Mouse (Mus musculus) heart, postnatal 0 days (tissue): Measurements from ENCODE around the gene Gprc5a. TPM values are rescaled to one million over a fixed set of nuclear protein-coding genes. Genes with fewer than 3 reads are reported as not detected.

Source experiments
- ATAC-seq: fragments of 200-750 bp; cut with Nextera tagmentation; 2 replicates; pipeline ENCODE4 v1.8.0; 2017; ENCODE audit warnings: low read depth, moderate number of reproducible peaks, moderate library complexity; ENCODE audit not compliant: insufficient read depth
- DNase-seq: peaks from one replicate; pipeline ENCODE4 v3.0.0-alpha.2; 2016; ENCODE audit warnings: low spot score
- H3K27ac ChIP-seq: fragments of 300-500 bp; sonication (generic); 2 replicates; pipeline ENCODE4 v1.5.1; 2014; ENCODE audit warnings: low read depth, mild to moderate bottlenecking
- H3K27me3 ChIP-seq: fragments of 300-500 bp; sonication (generic); 2 replicates; pipeline ENCODE4 v1.6.1; 2014; ENCODE audit warnings: low read length, mixed read lengths; ENCODE audit not compliant: control insufficient read depth, insufficient read depth
- H3K36me3 ChIP-seq: fragments of 300-500 bp; sonication (generic); replicated peaks from 2 replicates; pipeline ENCODE4 v1.6.1; 2014; ENCODE audit warnings: low read length, mixed read lengths; ENCODE audit not compliant: control insufficient read depth, insufficient read depth
- H3K4me1 ChIP-seq: fragments of 300-500 bp; sonication (generic); 2 replicates; pipeline ENCODE4 v1.6.1; 2014; ENCODE audit warnings: antibody characterized with exemption; ENCODE audit not compliant: control insufficient read depth, insufficient read depth
- H3K4me2 ChIP-seq: fragments of 300-500 bp; sonication (generic); 2 replicates; pipeline ENCODE4 v1.6.1; 2014; ENCODE audit warnings: low read depth, mild to moderate bottlenecking, low read length, moderate library complexity
- H3K4me3 ChIP-seq: fragments of 300-500 bp; sonication (generic); 2 replicates; pipeline ENCODE4 v1.5.1; 2014; ENCODE audit warnings: low read depth, low read length
- H3K9ac ChIP-seq: fragments of 300-500 bp; sonication (generic); replicated peaks from 2 replicates; pipeline ENCODE4 v1.6.1; 2014; ENCODE audit warnings: low read depth, low read length, mixed read lengths
- H3K9me3 ChIP-seq: fragments of 300-500 bp; sonication (generic); replicated peaks from 2 replicates; pipeline ENCODE4 v1.6.1; 2016; ENCODE audit warnings: low read length; ENCODE audit not compliant: control insufficient read depth
- CTCF ChIP-seq: IDR thresholded peaks from 2 replicates; pipeline ENCODE4 v1.5.1; 2016; ENCODE audit warnings: antibody characterized with exemption, control low read depth, low read depth
- EP300 ChIP-seq: IDR thresholded peaks from 2 replicates; pipeline ENCODE4 v1.6.1; 2016; ENCODE audit warnings: antibody characterized with exemption, low read depth
- WGBS: fragments of 180-500 bp; shearing (Covaris S2); extraction: QIAGEN DNeasy Blood & Tissue Kit; methylation state at CpG from one replicate; pipeline ENCODE4 v1.1.7; 2014; 5-methylcytosine and 5-hydroxymethylcytosine counted together
- polyA plus RNA-seq: library from polyadenylated mRNA; unstranded; fragments of >200 nt; fragmentation: Nextera tagmentation; extraction: Ambion mirVana; gene quantifications from 2 replicates; pipeline ENCODE4 v1.2.1, GENCODE M21; 2015
- total RNA-seq: library from RNA; depleted of rRNA; stranded (reverse); fragments of >200 nt; gene quantifications from 2 replicates; pipeline ENCODE4 v1.2.3, GENCODE M21; 2014; ENCODE audit warnings: low replicate concordance

Gene Gprc5a
- total and polyA plus RNA-seq, 2 experiments from 2014 or later, result 2.3 TPM; not detected in 1

DNA sequence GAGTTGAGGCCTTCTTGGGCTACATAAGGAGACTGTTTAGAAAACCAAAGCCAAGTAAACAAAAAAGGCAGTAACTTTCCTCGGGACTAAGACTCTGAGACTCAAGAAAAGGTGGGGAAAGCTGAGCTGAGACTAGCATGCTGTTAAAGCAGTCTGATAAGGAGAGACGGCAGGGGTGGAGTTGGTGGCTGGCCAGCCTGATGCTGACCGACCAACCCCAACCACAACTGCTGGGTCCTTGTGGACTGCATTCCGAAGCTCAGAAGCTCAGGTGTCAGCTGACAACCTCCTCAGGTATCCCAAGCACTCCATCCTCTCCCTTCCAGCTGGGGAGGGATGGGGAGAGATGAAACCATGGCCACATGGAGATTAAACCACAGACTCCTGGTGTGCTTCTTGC lies 9.6 kb upstream of the Gprc5a start:
- H3K9me3 ChIP-seq, result no peaks in the 10 kb centered on the region
- H3K4me2 ChIP-seq, result no peak overlapping the region
- no peak overlapping the region for H3K27ac ChIP-seq
- no peaks in the 10 kb centered on the region for H3K27me3 ChIP-seq
- H3K9ac ChIP-seq, result no peak overlapping the region
- no peak for TF ChIP-seq CTCF
- no peak for TF ChIP-seq EP300
- no peaks in the 10 kb centered on the region for H3K36me3 ChIP-seq
- ATAC-seq (no peak), DNase-seq (no peak)
- WGBS, result 28% methylated on average over 4 of the region's 4 CpGs
- H3K4me1 ChIP-seq, result no peaks in the 10 kb centered on the region
- H3K4me3 ChIP-seq, result no peak overlapping the region

GRCm38 (mm10) chr6:135060728-135061127 lies 4.7 kb upstream of the Gprc5a start:
- no peaks in the 10 kb centered on the region for H3K36me3 ChIP-seq
- H3K9me3 ChIP-seq, result no peaks in the 10 kb centered on the region
- H3K4me3 ChIP-seq, result no peak overlapping the region
- no peak overlapping the region for H3K9ac ChIP-seq
- ATAC-seq (no peak), DNase-seq (no peak)
- H3K27me3 ChIP-seq, result no peaks in the 10 kb centered on the region
- no peak overlapping the region for H3K4me2 ChIP-seq
- WGBS, result 90% methylated on average over 4 of the region's 4 CpGs
- H3K27ac ChIP-seq, result no peak overlapping the region
- no peaks in the 10 kb centered on the region for H3K4me1 ChIP-seq
- TF ChIP-seq CTCF (no peak), EP300 (no peak)

DNA sequence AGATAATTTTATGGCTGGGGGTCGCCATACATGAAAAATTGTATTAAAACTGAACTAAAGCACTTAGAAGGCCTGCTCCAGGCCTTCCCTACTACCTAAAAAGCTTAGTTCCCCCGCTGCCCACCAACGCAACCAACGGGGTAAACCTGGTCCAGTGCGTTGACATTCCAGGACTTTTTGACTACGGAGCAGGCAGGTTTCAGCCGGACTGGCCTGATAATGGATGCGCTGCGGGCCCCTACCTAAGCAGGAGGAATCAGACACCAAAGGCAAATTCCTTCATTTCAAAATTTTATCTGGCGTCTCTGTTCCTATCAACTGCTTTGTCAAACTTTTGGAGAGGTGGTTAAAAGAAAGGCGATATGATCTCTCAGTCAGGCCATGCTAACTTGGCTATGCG lies 830 bp upstream of the Gprc5a start:
- Histone ChIP-seq H3K4me2 (no peak overlapping the region), H3K4me1 (peaks cover 5% of the 10 kb centered on the region; the same call in 1 of the 2 replicates), H3K27ac (no peak overlapping the region), H3K4me3 (no peak overlapping the region), H3K27me3 (0 out of 2 replicates have a peak, but pooled peaks cover 5% of the 10 kb centered on the region), H3K36me3 (no peaks in the 10 kb centered on the region), H3K9ac (no peak overlapping the region), H3K9me3 (no peaks in the 10 kb centered on the region)
- no peak for TF ChIP-seq EP300
- no peak for TF ChIP-seq CTCF
- no peak for DNase-seq
- ATAC-seq, result no peak
- 84% methylated on average over 12 of the region's 12 CpGs for WGBS

- H3K4me1 ChIP-seq, result peaks cover 5% of the 10 kb centered on the region; the same call in 1 of the 2 replicates
- DNase-seq (no peak), ATAC-seq (no peak)
- 60% methylated on average over 6 of the region's 6 CpGs for WGBS
- peak overlapping the region; percentile 13; the same call in 1 of the 2 replicates for H3K4me2 ChIP-seq
- 0 out of 2 replicates have a peak, but pooled peaks cover 5% of the 10 kb centered on the region for H3K27me3 ChIP-seq
- H3K36me3 ChIP-seq, result no peaks in the 10 kb centered on the region
- H3K9ac ChIP-seq, result no peak overlapping the region
- no peaks in the 10 kb centered on the region for H3K9me3 ChIP-seq
- TF ChIP-seq CTCF, result no peak
- no peak for TF ChIP-seq EP300
- H3K4me3 ChIP-seq, result no peak overlapping the region
- H3K27ac ChIP-seq, result no peak overlapping the region
Observed at GRCm38 (mm10) chr6:135066795-135067445, 1.5 kb downstream of the Gprc5a start.

DNA sequence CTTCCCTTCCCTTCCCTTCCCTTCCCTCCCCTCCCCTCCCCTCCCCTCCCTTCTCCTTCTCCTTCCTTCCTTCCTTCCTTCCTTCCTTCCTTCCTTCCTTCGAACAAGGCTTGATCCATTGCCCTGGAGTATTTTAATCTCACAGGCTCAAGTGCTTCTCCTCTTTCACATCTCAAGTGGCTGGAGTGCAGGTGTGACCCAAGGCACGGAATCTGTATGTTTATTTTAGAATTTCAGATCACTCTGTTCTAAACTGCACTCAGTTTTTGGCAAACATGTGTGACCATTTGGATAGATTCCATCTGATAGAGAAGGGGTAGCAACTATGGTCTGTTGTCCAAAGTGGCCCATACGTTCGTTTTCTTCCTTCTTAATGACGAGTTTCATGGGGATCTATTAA lies 2.8 kb downstream of the Gprc5a start:
- H3K4me2 ChIP-seq, result no peak overlapping the region
- H3K9ac ChIP-seq, result no peak overlapping the region
- WGBS, result 63% methylated on average over 5 of the region's 5 CpGs
- no peaks in the 10 kb centered on the region for H3K9me3 ChIP-seq
- DNase-seq, result no peak
- TF ChIP-seq EP300 (no peak), CTCF (no peak)
- H3K27me3 ChIP-seq, result 0 out of 2 replicates have a peak, but pooled peaks cover 5% of the 10 kb centered on the region
- H3K4me1 ChIP-seq, result peaks cover 5% of the 10 kb centered on the region; the same call in 1 of the 2 replicates
- no peak for ATAC-seq
- H3K36me3 ChIP-seq, result no peaks in the 10 kb centered on the region
- H3K4me3 ChIP-seq, result no peak overlapping the region
- H3K27ac ChIP-seq, result no peak overlapping the region

DNA sequence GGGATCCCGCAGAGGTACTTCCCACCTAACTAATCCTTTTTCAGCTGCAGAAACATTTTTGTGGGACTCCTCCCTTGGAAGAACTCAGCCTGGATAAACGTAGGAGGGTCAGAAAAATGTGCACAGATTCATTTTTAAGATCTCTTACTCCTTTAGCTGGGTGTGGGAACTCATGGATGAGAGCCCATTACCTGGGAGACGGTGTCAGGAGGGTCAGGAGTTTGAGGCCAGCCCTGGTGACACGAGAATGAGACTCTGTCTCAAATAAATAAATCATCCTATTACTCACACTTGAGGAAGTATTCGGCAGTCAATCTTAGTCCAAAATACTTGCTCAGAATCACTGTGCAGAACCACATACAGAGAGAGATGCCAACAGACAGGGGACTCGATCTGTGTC lies 4.4 kb downstream of the Gprc5a start:
- peaks cover 5% of the 10 kb centered on the region; the same call in 1 of the 2 replicates for H3K4me1 ChIP-seq
- H3K27ac ChIP-seq, result no peak overlapping the region
- H3K9ac ChIP-seq, result no peak overlapping the region
- no peak overlapping the region for H3K4me3 ChIP-seq
- TF ChIP-seq CTCF, result no peak
- TF ChIP-seq EP300, result no peak
- ATAC-seq, result no peak
- 0 out of 2 replicates have a peak, but pooled peaks cover 5% of the 10 kb centered on the region for H3K27me3 ChIP-seq
- H3K36me3 ChIP-seq, result no peaks in the 10 kb centered on the region
- no peak for DNase-seq
- WGBS, result 68% methylated on average over 6 of the region's 6 CpGs
- no peaks in the 10 kb centered on the region for H3K9me3 ChIP-seq
- H3K4me2 ChIP-seq, result no peak overlapping the region
